Mouse (Mus musculus): ENCODE results near the gene Cyp2c68. TPM values are rescaled to one million over a fixed set of nuclear protein-coding genes. Genes with fewer than 3 reads are reported as not detected.
"Not testable (repeated sequence)": the region's sequence is repeated elsewhere in the genome, so short reads cannot be mapped to it uniquely, and the experiment has no call there.

Gene Cyp2c68
- 0.07 TPM in 1 of 2 replicates, not detected in the other for polyA plus RNA-seq (2015; fragmentation: Nextera tagmentation; extraction: Ambion mirVana)

DNA sequence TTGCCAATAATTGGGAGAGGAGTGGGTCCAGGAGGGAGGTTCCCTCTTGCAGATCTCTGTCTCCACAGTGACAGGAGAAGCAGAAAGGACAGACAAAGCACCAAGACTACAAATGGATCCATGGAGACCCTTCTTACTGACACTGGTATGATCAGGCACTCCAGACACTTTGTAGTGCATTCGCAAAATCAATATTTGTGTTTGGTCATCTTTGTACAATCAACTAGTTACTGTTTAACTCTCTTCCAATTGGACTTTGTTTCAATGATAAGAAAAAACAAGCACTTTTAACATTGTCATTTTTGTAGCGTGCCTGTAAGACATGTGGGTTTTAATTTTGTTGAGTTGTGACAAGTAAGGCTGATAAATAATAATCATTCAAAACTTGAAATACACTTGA is at the start of gene Cyp2c68:
Cyp2c68 (minus strand) TSS at position 135 of the 400 bp plus-strand sequence.
- no peak within 1 kb of the TSS for H3K9ac ChIP-seq (replicated peaks; ENCODE audit: low read depth)
- H3K27me3 ChIP-seq (replicated peaks; ENCODE audit: insufficient read depth, low read length): no peaks in the 10 kb centered on the region
- WGBS: 74% methylated on average over 2 of the region's 2 CpGs
- H3K4me1 ChIP-seq (ENCODE audit: insufficient read depth, low read depth, low read length): no peaks in the 10 kb centered on the region
- ATAC-seq (no peak), DNase-seq (ENCODE audit: low spot score) (no peak)
- no peak within 1 kb of the TSS for H3K4me3 ChIP-seq (ENCODE audit: low read depth, low read length)
- no peak within 1 kb of the TSS for H3K27ac ChIP-seq (ENCODE audit: low read length)
- no peaks in the 10 kb centered on the region for H3K36me3 ChIP-seq (ENCODE audit: insufficient read depth, low read length)
- H3K9me3 ChIP-seq (ENCODE audit: low read length): no peaks in the 10 kb centered on the region
- H3K4me2 ChIP-seq (replicated peaks; ENCODE audit: low read depth, low read length): no peak within 1 kb of the TSS
- TF ChIP-seq CTCF (IDR thresholded peaks at IDR 0.05) (no peak), EP300 (IDR thresholded peaks at IDR 0.05) (no peak)

DNA sequence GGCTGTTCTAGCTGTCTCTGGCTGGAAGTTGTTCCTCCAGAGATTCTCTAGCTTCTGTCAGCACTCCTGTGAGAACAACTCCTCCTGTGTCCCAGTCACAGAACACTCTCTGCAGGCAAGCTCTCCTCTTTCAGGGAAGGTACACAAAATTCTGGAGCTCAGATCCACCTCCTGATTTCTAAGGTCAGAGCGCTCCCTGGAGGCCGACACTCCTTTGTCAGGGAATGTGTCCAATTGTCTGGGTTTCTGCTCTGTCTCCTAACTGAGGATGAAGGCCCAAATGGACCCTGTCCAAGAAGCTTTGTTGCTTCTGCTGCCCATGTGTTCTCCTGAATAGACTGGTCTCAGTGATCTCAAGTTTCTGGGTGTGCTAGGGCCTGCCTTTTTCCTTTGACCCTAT is 44.6 kb upstream of the Cyp2c68 start:
- H3K4me3 ChIP-seq (ENCODE audit: low read depth, low read length); H3K4me1 ChIP-seq (ENCODE audit: insufficient read depth, low read depth, low read length); H3K9ac ChIP-seq (replicated peaks; ENCODE audit: low read depth); H3K9me3 ChIP-seq (ENCODE audit: low read length); DNase-seq (ENCODE audit: low spot score); H3K27me3 ChIP-seq (replicated peaks; ENCODE audit: insufficient read depth, low read length); H3K27ac ChIP-seq (ENCODE audit: low read length); ATAC-seq; H3K4me2 ChIP-seq (replicated peaks; ENCODE audit: low read depth, low read length); H3K36me3 ChIP-seq (ENCODE audit: insufficient read depth, low read length): not testable (repeated sequence)
- 84% methylated on average over 2 of the region's 2 CpGs for WGBS

DNA sequence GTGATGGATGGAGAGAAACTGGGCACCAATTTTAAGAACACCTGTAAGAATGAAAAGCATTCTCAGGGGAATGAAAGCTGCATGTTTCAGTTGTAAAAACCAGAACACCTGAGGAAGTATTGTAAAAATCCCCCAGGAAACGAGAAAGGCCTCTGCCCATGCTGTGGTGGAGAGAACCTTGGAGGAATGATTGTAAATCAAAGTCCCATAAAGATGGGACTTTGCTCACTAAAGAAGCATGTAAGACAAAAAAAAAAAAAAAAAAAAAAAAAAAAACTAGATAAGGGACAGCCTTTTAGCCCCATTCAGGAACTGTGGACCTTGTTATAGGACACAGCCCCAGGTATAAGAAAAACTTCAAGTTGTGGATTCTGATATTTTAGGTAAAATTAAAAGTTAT is 4.5 kb upstream of the Cyp2c68 start:
- Histone ChIP-seq H3K27ac (ENCODE audit: low read length) (no peak overlapping the region), H3K4me3 (ENCODE audit: low read depth, low read length) (no peak overlapping the region), H3K36me3 (ENCODE audit: insufficient read depth, low read length) (no peaks in the 10 kb centered on the region), H3K9ac (replicated peaks; ENCODE audit: low read depth) (no peak overlapping the region), H3K4me1 (ENCODE audit: insufficient read depth, low read depth, low read length) (no peaks in the 10 kb centered on the region), H3K27me3 (replicated peaks; ENCODE audit: insufficient read depth, low read length) (no peaks in the 10 kb centered on the region), H3K4me2 (replicated peaks; ENCODE audit: low read depth, low read length) (no peak overlapping the region), H3K9me3 (ENCODE audit: low read length) (no peaks in the 10 kb centered on the region)
- DNase-seq (ENCODE audit: low spot score) (no peak), ATAC-seq (no peak)
- 38% methylated on average over 1 of the region's 1 CpGs for WGBS
- TF ChIP-seq EP300 (IDR thresholded peaks at IDR 0.05) (no peak), CTCF (IDR thresholded peaks at IDR 0.05) (no peak)

DNA sequence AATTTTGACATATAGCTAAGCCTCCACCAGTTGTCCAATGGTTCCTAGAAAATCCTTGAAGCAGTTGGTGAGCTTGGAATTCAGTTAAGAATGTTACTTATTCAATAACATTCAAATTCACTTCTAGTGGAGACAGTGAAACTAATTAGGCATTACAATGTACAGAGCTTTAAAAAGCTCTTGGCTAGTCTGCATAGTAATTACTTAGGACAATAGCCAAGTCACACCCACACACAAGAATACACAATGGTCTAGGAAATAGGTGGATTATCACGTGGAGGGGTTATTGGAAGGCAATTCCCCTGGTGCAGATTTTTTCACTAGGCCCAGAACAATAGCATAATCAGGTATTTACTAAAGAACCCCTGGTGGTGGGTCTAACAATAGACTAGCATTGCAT is 3.5 kb upstream of the Cyp2c68 start:
- 56% methylated on average over 1 of the region's 1 CpGs for WGBS
- not testable (repeated sequence) for DNase-seq (ENCODE audit: low spot score); H3K9ac ChIP-seq (replicated peaks; ENCODE audit: low read depth); H3K27ac ChIP-seq (ENCODE audit: low read length); H3K36me3 ChIP-seq (ENCODE audit: insufficient read depth, low read length); H3K4me1 ChIP-seq (ENCODE audit: insufficient read depth, low read depth, low read length); H3K9me3 ChIP-seq (ENCODE audit: low read length); ATAC-seq; H3K27me3 ChIP-seq (replicated peaks; ENCODE audit: insufficient read depth, low read length); H3K4me3 ChIP-seq (ENCODE audit: low read depth, low read length); H3K4me2 ChIP-seq (replicated peaks; ENCODE audit: low read depth, low read length)

- H3K4me3 ChIP-seq (ENCODE audit: low read depth, low read length); ATAC-seq; H3K36me3 ChIP-seq (ENCODE audit: insufficient read depth, low read length); H3K27ac ChIP-seq (ENCODE audit: low read length); H3K4me1 ChIP-seq (ENCODE audit: insufficient read depth, low read depth, low read length); H3K9me3 ChIP-seq (ENCODE audit: low read length); DNase-seq (ENCODE audit: low spot score); H3K27me3 ChIP-seq (replicated peaks; ENCODE audit: insufficient read depth, low read length); H3K4me2 ChIP-seq (replicated peaks; ENCODE audit: low read depth, low read length); H3K9ac ChIP-seq (replicated peaks; ENCODE audit: low read depth): not testable (repeated sequence)
- 51% methylated on average over 2 of the region's 2 CpGs for WGBS
Measured at GRCm38 (mm10) chr19:39711116-39711515, 29.7 kb downstream of the Cyp2c68 start.

DNA sequence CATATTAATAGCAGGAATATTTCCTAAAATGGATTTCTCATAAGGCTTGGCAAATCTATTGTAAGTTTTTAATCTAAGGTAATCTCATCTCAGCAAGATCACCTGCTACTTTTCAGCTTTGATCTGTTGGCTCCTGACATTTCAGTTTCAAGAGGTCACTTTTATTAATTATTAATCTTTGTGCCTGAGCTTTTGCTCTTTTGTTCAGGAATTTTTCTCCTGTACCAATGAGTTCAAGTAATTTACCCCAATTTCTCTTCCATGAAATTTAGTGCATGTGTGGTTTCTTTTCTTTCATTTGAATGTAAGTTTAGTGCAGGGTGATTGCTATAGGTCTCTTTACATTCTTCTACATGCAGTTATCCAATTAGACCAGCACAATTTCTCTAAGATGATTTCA is 75.2 kb downstream of the Cyp2c68 start:
- H3K36me3 ChIP-seq (ENCODE audit: insufficient read depth, low read length); H3K9ac ChIP-seq (replicated peaks; ENCODE audit: low read depth); H3K4me2 ChIP-seq (replicated peaks; ENCODE audit: low read depth, low read length); H3K27me3 ChIP-seq (replicated peaks; ENCODE audit: insufficient read depth, low read length); H3K27ac ChIP-seq (ENCODE audit: low read length); DNase-seq (ENCODE audit: low spot score); H3K4me3 ChIP-seq (ENCODE audit: low read depth, low read length); ATAC-seq; H3K9me3 ChIP-seq (ENCODE audit: low read length); H3K4me1 ChIP-seq (ENCODE audit: insufficient read depth, low read depth, low read length): not testable (repeated sequence)

DNA sequence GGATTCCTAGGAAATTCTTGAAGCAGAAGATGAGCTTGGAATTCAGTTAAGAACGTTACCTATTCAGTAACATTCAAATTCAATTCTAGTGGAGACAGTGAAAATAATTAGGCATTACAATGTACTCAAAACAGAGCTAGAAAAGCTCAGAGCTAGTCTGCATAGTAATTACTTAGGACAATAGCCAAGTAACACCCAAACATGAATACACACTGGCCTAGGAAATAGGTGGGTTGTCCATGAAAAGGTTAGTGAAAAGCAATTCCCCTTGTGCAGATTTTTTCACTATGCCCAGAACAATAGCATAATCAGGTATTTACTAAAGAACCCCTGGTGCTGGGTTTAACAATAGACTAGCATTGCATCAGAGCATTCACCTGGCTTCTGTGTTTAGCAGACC is 88.5 kb downstream of the Cyp2c68 start:
- H3K9ac ChIP-seq (replicated peaks; ENCODE audit: low read depth): no peak overlapping the region
- no peaks in the 10 kb centered on the region for H3K36me3 ChIP-seq (ENCODE audit: insufficient read depth, low read length)
- ATAC-seq (no peak), DNase-seq (ENCODE audit: low spot score) (no peak)
- WGBS: 33% methylated on average over 1 of the region's 1 CpGs
- H3K4me1 ChIP-seq (ENCODE audit: insufficient read depth, low read depth, low read length): no peaks in the 10 kb centered on the region
- no peak overlapping the region for H3K4me2 ChIP-seq (replicated peaks; ENCODE audit: low read depth, low read length)
- H3K9me3 ChIP-seq (ENCODE audit: low read length): no peaks in the 10 kb centered on the region
- H3K4me3 ChIP-seq (ENCODE audit: low read depth, low read length): no peak overlapping the region
- TF ChIP-seq EP300 (IDR thresholded peaks at IDR 0.05) (no peak), CTCF (IDR thresholded peaks at IDR 0.05) (no peak)
- H3K27me3 ChIP-seq (replicated peaks; ENCODE audit: insufficient read depth, low read length): no peaks in the 10 kb centered on the region
- H3K27ac ChIP-seq (ENCODE audit: low read length): no peak overlapping the region
